Mouse (Mus musculus): ENCODE data around the gene En2.

GRCm38 (mm10) chr5:28123455-28123825 lies 42.1 kb upstream of the En2 start:
- TF ChIP-seq EP300 (IDR thresholded peaks at IDR 0.05; ENCODE audit: insufficient read depth, low read depth, low read length) = no peak
- TF ChIP-seq CTCF (IDR thresholded peaks at IDR 0.05) = no peak
